In genomic region chr10:20907044-20907443, GRCm38 (mm10) we compare ENCODE assay signal across 9 mouse cellular contexts. TPM values are rescaled to one million over a fixed set of nuclear protein-coding genes. Genes with fewer than 3 reads are reported as not detected.
A peak's percentile ranks its signal among the peaks of the same experiment; 100 is the strongest.
DNase-seq lines count a peak whose midpoint lies in the region; ATAC-seq and TF ChIP-seq lines count a peak whose summit lies in the region.
"Had no signal": no experiment of that assay in that cellular context is flagged by ENCODE, and none has a peak within 500 bp of the region (broad histone marks: within the 10 kb centered on the region; RNA-seq: fewer than 3 reads in every experiment).

No protein-coding gene starts in this region.

- DNase-seq in gastrocnemius, adult 2 months: peak; percentile 19
- DNase-seq in gastrocnemius, postnatal 36 days: no peak
- DNase-seq in CH12.LX (ENCODE audit: extremely low read depth): no peak
- DNase-seq in heart, embryonic 10.5 days (ENCODE audit: low spot score): peak; percentile 91
- peak; percentile 3 for DNase-seq in lung, postnatal 25 days (ENCODE audit: low spot score)
- DNase-seq in frontal cortex, adult 2 months (ENCODE audit: extremely low spot score in 1 of 2, low spot score in 1 of 2): no peak

- H3K4me2 ChIP-seq in CH12.LX (ENCODE audit: insufficient read depth, low read depth, poor library complexity, severe bottlenecking): peak overlapping the region; percentile 47; the same call in 1 of the 2 replicates
- no peak overlapping the region for H3K4me2 ChIP-seq in forebrain, embryonic 15.5 days (replicated peaks)
- H3K4me2 ChIP-seq in forebrain, embryonic 16.5 days (ENCODE audit: low read length): no peak overlapping the region
- H3K4me2 ChIP-seq: neural tube, embryonic 13.5 days had no signal

- TF ChIP-seq RAD21 in CH12.LX (IDR thresholded peaks at IDR 0.05; ENCODE audit: low read depth, low read length): no peak

- no peak overlapping the region for H3K9ac ChIP-seq in CH12.LX (ENCODE audit: insufficient read depth, low read depth)
- H3K9ac ChIP-seq in forebrain, embryonic 15.5 days (replicated peaks): no peak overlapping the region
- H3K9ac ChIP-seq in forebrain, embryonic 16.5 days (replicated peaks; ENCODE audit: low read depth, low read length): no peak overlapping the region
- H3K9ac ChIP-seq: neural tube, embryonic 13.5 days had no signal

- intact Hi-C loops in gastrocnemius, adult 2 months (cut with DNase I): no loop called here
- intact Hi-C loops in gastrocnemius, postnatal 36 days (cut with DNase I): no loop called here

- in situ Hi-C loops in CH12.LX (cut with MboI; ENCODE audit: low pct_ligation_motif_present, low pct_unique_long_range_greater_than_20kb, low sequenced_read_pairs): loop anchor here (25.0 kb wide), 1 partner anchor 220 kb away; no protein-coding TSS in a partner anchor

- H3K27ac ChIP-seq in gastrocnemius, adult 2 months: no peak overlapping the region
- H3K27ac ChIP-seq in CH12.LX (ENCODE audit: insufficient read depth, low read depth): no peak overlapping the region
- H3K27ac ChIP-seq in heart, embryonic 10.5 days: 0 out of 2 replicates have a peak overlapping the region, but pooled peaks have one; percentile 69
- no peak overlapping the region for H3K27ac ChIP-seq in forebrain, embryonic 15.5 days (replicated peaks)
- H3K27ac ChIP-seq in forebrain, embryonic 16.5 days (ENCODE audit: low read length): no peak overlapping the region
- H3K27ac ChIP-seq: neural tube, embryonic 13.5 days had no signal

- peaks cover 4% of the 10 kb centered on the region in 2 experiments; a peak in 2 of 4 replicates for H3K4me1 ChIP-seq in CH12.LX (ENCODE audit: control insufficient read depth in 1 of 2, insufficient read depth in 2 of 2)
- H3K4me1 ChIP-seq in heart, embryonic 10.5 days: peaks cover 26% of the 10 kb centered on the region
- H3K4me1 ChIP-seq in forebrain, embryonic 15.5 days: no peaks in the 10 kb centered on the region
- no peaks in the 10 kb centered on the region for H3K4me1 ChIP-seq in forebrain, embryonic 16.5 days (replicated peaks; ENCODE audit: control insufficient read depth, insufficient read depth, low read length)
- H3K4me1 ChIP-seq: neural tube, embryonic 13.5 days had no signal

- TF ChIP-seq CTCF in gastrocnemius, adult 2 months (IDR thresholded peaks at IDR 0.05): no peak
- no peak for TF ChIP-seq CTCF in CH12.LX (conservative IDR thresholded peaks at IDR 0.05 in 1 of 2, IDR thresholded peaks at IDR 0.05 in 1 of 2; ENCODE audit: low read depth in 2 of 2, low read length in 2 of 2)

- no peaks in the 10 kb centered on the region for H3K79me2 ChIP-seq in CH12.LX (replicated peaks; ENCODE audit: control insufficient read depth, extremely low read depth, insufficient read depth, poor library complexity, severe bottlenecking)

- H3K36me3 ChIP-seq in CH12.LX (replicated peaks in 1 of 2; ENCODE audit: control insufficient read depth in 1 of 2, insufficient read depth in 1 of 2, low read length in 1 of 2): no peaks in the 10 kb centered on the region
- H3K36me3 ChIP-seq in heart, embryonic 10.5 days: no peaks in the 10 kb centered on the region
- no peaks in the 10 kb centered on the region for H3K36me3 ChIP-seq in forebrain, embryonic 15.5 days
- no peaks in the 10 kb centered on the region for H3K36me3 ChIP-seq in forebrain, embryonic 16.5 days (ENCODE audit: control insufficient read depth, insufficient read depth)
- H3K36me3 ChIP-seq: neural tube, embryonic 13.5 days had no signal

- no peak for TF ChIP-seq POLR2A in CH12.LX (IDR thresholded peaks at IDR 0.05; ENCODE audit: low read depth, low read length)

- no peak for ATAC-seq in forebrain, embryonic 15.5 days (replicated peaks)
- ATAC-seq in forebrain, embryonic 16.5 days: no peak

- H3K9me3 ChIP-seq in CH12.LX (replicated peaks; ENCODE audit: low read length): no peaks in the 10 kb centered on the region
- H3K9me3 ChIP-seq in heart, embryonic 10.5 days: no peaks in the 10 kb centered on the region
- no peaks in the 10 kb centered on the region for H3K9me3 ChIP-seq in forebrain, embryonic 15.5 days
- H3K9me3 ChIP-seq in forebrain, embryonic 16.5 days (ENCODE audit: control insufficient read depth, low read length): no peaks in the 10 kb centered on the region
- H3K9me3 ChIP-seq: neural tube, embryonic 13.5 days had no signal

- no peak for TF ChIP-seq EP300 in CH12.LX (IDR thresholded peaks at IDR 0.05; ENCODE audit: low read length)

- no peaks in the 10 kb centered on the region for H3K27me3 ChIP-seq in CH12.LX (replicated peaks)
- no peaks in the 10 kb centered on the region for H3K27me3 ChIP-seq in heart, embryonic 10.5 days (ENCODE audit: insufficient read depth, poor library complexity, severe bottlenecking)
- H3K27me3 ChIP-seq in forebrain, embryonic 15.5 days: no peaks in the 10 kb centered on the region
- no peaks in the 10 kb centered on the region for H3K27me3 ChIP-seq in forebrain, embryonic 16.5 days (replicated peaks; ENCODE audit: control insufficient read depth, insufficient read depth, low read length)
- H3K27me3 ChIP-seq: neural tube, embryonic 13.5 days had no signal

- 37% methylated on average over 6 of the region's 6 CpGs for WGBS in heart, embryonic 10.5 days
- 69% methylated on average over 6 of the region's 6 CpGs for WGBS in forebrain, embryonic 15.5 days
- WGBS in forebrain, embryonic 16.5 days: 60% methylated on average over 6 of the region's 6 CpGs

- dilution Hi-C loops in CH12.LX (cut with MboI; ENCODE audit: extremely low pct_ligation_motif_present, extremely low pct_unique_long_range_greater_than_20kb, low sequenced_read_pairs): no loop called here

- peak overlapping the region; percentile 7 for H3K4me3 ChIP-seq in gastrocnemius, adult 2 months
- no peak overlapping the region for H3K4me3 ChIP-seq in CH12.LX (replicated peaks in 1 of 3; ENCODE audit: low read depth in 2 of 3, low read length in 2 of 3, poor library complexity in 1 of 3)
- no peak overlapping the region for H3K4me3 ChIP-seq in heart, embryonic 10.5 days
- H3K4me3 ChIP-seq in forebrain, embryonic 15.5 days: no peak overlapping the region
- H3K4me3 ChIP-seq in forebrain, embryonic 16.5 days (replicated peaks; ENCODE audit: low read length): no peak overlapping the region
- H3K4me3 ChIP-seq: neural tube, embryonic 13.5 days had no signal

TF ChIP-seq in CH12.LX, 34 proteins besides CTCF, POLR2A, EP300 and RAD21:
- TF ChIP-seq BHLHE40 (IDR thresholded peaks at IDR 0.05; ENCODE audit: low read depth, low read length): peak; percentile 34; the same call in 1 of the 2 replicates
- TF ChIP-seq RCOR1 (conservative IDR thresholded peaks at IDR 0.05; ENCODE audit: low read depth, low read length): no peak
- TF ChIP-seq E2F4 (IDR thresholded peaks at IDR 0.05; ENCODE audit: insufficient replicate concordance, low read depth, low read length): no peak
- TF ChIP-seq ETS1 (conservative IDR thresholded peaks at IDR 0.05; ENCODE audit: low read depth, low read length): peak; percentile 60
- TF ChIP-seq NELFE (IDR thresholded peaks at IDR 0.05; ENCODE audit: low read depth, low read length): no peak

RNA-seq across cellular contexts. Expression of gene Ahi1, which starts 45.3 kb away (rescaled TPM):
- total RNA-seq in gastrocnemius, adult 2 months (2021): 1 to 10 TPM in 1 of 2 experiments, under 1 TPM in 1; 0.74 to 1.5 TPM
- under 1 TPM; 0.91 to 0.94 TPM for total RNA-seq in gastrocnemius, postnatal 36 days (2021)
- total RNA-seq in CH12.LX (2012; rRNA removed): 2.5 and 4.6 TPM in 2 replicates
- 3.9 and 4.2 TPM in 2 replicates for total RNA-seq in CH12.LX (2014; rRNA removed)
- 2.7 and 2.8 TPM in 2 replicates for polyA plus RNA-seq in CH12.LX (2012; ENCODE audit: insufficient read length, low read depth)
- 5.2 and 6.5 TPM in 2 replicates for polyA plus RNA-seq in heart, embryonic 10.5 days (2016; fragmentation: Nextera tagmentation; extraction: Ambion mirVana)
- polyA plus RNA-seq in forebrain, embryonic 15.5 days (2015; fragmentation: Nextera tagmentation; extraction: Ambion mirVana): 54.7 and 64.6 TPM in 2 replicates
- 275 and 304 TPM in 2 replicates for polyA plus RNA-seq in frontal cortex, adult 2 months (2012; rRNA removed)
- 62.4 and 79.6 TPM in 2 replicates for polyA plus RNA-seq in forebrain, embryonic 16.5 days (2015; fragmentation: Nextera tagmentation; extraction: Ambion mirVana)

Comparison
In these comparisons a context has a peak if more than half of its experiments do, and no peak if none do; other contexts are left out.
1. DNase-seq: peak in gastrocnemius, adult 2 months (single experiment), heart, embryonic 10.5 days (single experiment) and lung, postnatal 25 days (single experiment); none in gastrocnemius, postnatal 36 days (0 of 2), CH12.LX (single experiment) and frontal cortex, adult 2 months (0 of 2).